Mouse (Mus musculus): ENCODE data around the gene Pik3c2g. TPM values are rescaled to one million over a fixed set of nuclear protein-coding genes. Genes with fewer than 3 reads are reported as not detected.

Pik3c2g gene
- polyA plus RNA-seq, 1 experiment, result 0.91 TPM

GRCm38 (mm10) chr6:139799541-139800226 lies 212.7 kb downstream of the Pik3c2g start:
- no peaks in the 10 kb centered on the region for H3K4me1 ChIP-seq (ENCODE audit: control insufficient read depth, insufficient read depth, low read length)
- WGBS, result 68% methylated on average over 8 of the region's 8 CpGs
- no peak for DNase-seq
- no peak overlapping the region for H3K4me3 ChIP-seq (replicated peaks; ENCODE audit: extremely low read depth, low read depth, low read length)
- TF ChIP-seq CTCF (IDR thresholded peaks at IDR 0.05; ENCODE audit: insufficient read depth, low read length) (no peak), POLR2A (IDR thresholded peaks at IDR 0.05; ENCODE audit: borderline replicate concordance, extremely low read depth, low read depth, low read length) (no peak)

- TF ChIP-seq POLR2A (IDR thresholded peaks at IDR 0.05; ENCODE audit: borderline replicate concordance, extremely low read depth, low read depth, low read length) (no peak), CTCF (IDR thresholded peaks at IDR 0.05; ENCODE audit: insufficient read depth, low read length) (no peak)
- WGBS, result 68% methylated on average over 8 of the region's 8 CpGs
These were observed 234.9 kb downstream of the Pik3c2g start for GRCm38 (mm10) chr6:139821916-139822315.

GRCm38 (mm10) chr6:139838239-139838638 lies 251.2 kb downstream of the Pik3c2g start:
- WGBS, result 64% methylated on average over 6 of the region's 6 CpGs
- Histone ChIP-seq H3K4me3 (replicated peaks; ENCODE audit: extremely low read depth, low read depth, low read length) (no peak overlapping the region), H3K4me1 (ENCODE audit: control insufficient read depth, insufficient read depth, low read length) (no peaks in the 10 kb centered on the region)
- DNase-seq, result no peak
- TF ChIP-seq POLR2A (IDR thresholded peaks at IDR 0.05; ENCODE audit: borderline replicate concordance, extremely low read depth, low read depth, low read length), result no peak
- no peak for TF ChIP-seq CTCF (IDR thresholded peaks at IDR 0.05; ENCODE audit: insufficient read depth, low read length)

More at GRCm38 (mm10) chr6:139821916-139822315, 234.9 kb downstream of the Pik3c2g start:
- no peak for DNase-seq
- Histone ChIP-seq H3K4me1 (ENCODE audit: control insufficient read depth, insufficient read depth, low read length) (no peaks in the 10 kb centered on the region), H3K4me3 (replicated peaks; ENCODE audit: extremely low read depth, low read depth, low read length) (no peak overlapping the region)

- DNase-seq, result no peak
- WGBS, result 83% methylated on average over 3 of the region's 3 CpGs
- Histone ChIP-seq H3K4me1 (ENCODE audit: control insufficient read depth, insufficient read depth, low read length) (no peaks in the 10 kb centered on the region), H3K4me3 (replicated peaks; ENCODE audit: extremely low read depth, low read depth, low read length) (no peak overlapping the region)
- no peak for TF ChIP-seq CTCF (IDR thresholded peaks at IDR 0.05; ENCODE audit: insufficient read depth, low read length)
These were observed 251.7 kb downstream of the Pik3c2g start for GRCm38 (mm10) chr6:139838713-139839112.

- H3K4me3 ChIP-seq (replicated peaks; ENCODE audit: extremely low read depth, low read depth, low read length), result no peak overlapping the region
- no peaks in the 10 kb centered on the region for H3K4me1 ChIP-seq (ENCODE audit: control insufficient read depth, insufficient read depth, low read length)
- TF ChIP-seq CTCF (IDR thresholded peaks at IDR 0.05; ENCODE audit: insufficient read depth, low read length) (no peak), POLR2A (IDR thresholded peaks at IDR 0.05; ENCODE audit: borderline replicate concordance, extremely low read depth, low read depth, low read length) (no peak)
- DNase-seq, result no peak
- 59% methylated on average over 7 of the region's 7 CpGs for WGBS
These were observed 252.9 kb downstream of the Pik3c2g start for GRCm38 (mm10) chr6:139839907-139840306.

- H3K4me3 ChIP-seq (replicated peaks; ENCODE audit: extremely low read depth, low read depth, low read length), result no peak overlapping the region
- TF ChIP-seq POLR2A (IDR thresholded peaks at IDR 0.05; ENCODE audit: borderline replicate concordance, extremely low read depth, low read depth, low read length) (no peak), CTCF (IDR thresholded peaks at IDR 0.05; ENCODE audit: insufficient read depth, low read length) (no peak)
- DNase-seq, result no peak
- WGBS, result 80% methylated on average over 8 of the region's 8 CpGs
- no peaks in the 10 kb centered on the region for H3K4me1 ChIP-seq (ENCODE audit: control insufficient read depth, insufficient read depth, low read length)
These were observed 254.3 kb downstream of the Pik3c2g start for GRCm38 (mm10) chr6:139841272-139841671.

- Histone ChIP-seq H3K4me1 (ENCODE audit: control insufficient read depth, insufficient read depth, low read length) (no peaks in the 10 kb centered on the region), H3K4me3 (replicated peaks; ENCODE audit: extremely low read depth, low read depth, low read length) (no peak overlapping the region)
- TF ChIP-seq POLR2A (IDR thresholded peaks at IDR 0.05; ENCODE audit: borderline replicate concordance, extremely low read depth, low read depth, low read length) (no peak), CTCF (IDR thresholded peaks at IDR 0.05; ENCODE audit: insufficient read depth, low read length) (no peak)
- no peak for DNase-seq
- WGBS, result 82% methylated on average over 1 of the region's 1 CpGs
These were observed 255.6 kb downstream of the Pik3c2g start for GRCm38 (mm10) chr6:139842626-139843025.

- no peak for TF ChIP-seq CTCF (IDR thresholded peaks at IDR 0.05; ENCODE audit: insufficient read depth, low read length)
- no peak for TF ChIP-seq POLR2A (IDR thresholded peaks at IDR 0.05; ENCODE audit: borderline replicate concordance, extremely low read depth, low read depth, low read length)
- H3K4me3 ChIP-seq (replicated peaks; ENCODE audit: extremely low read depth, low read depth, low read length), result no peak overlapping the region
- no peaks in the 10 kb centered on the region for H3K4me1 ChIP-seq (ENCODE audit: control insufficient read depth, insufficient read depth, low read length)
- WGBS, result 66% methylated on average over 4 of the region's 4 CpGs
- DNase-seq, result no peak
These were observed 256.5 kb downstream of the Pik3c2g start for GRCm38 (mm10) chr6:139843531-139843930.

- Histone ChIP-seq H3K4me1 (ENCODE audit: control insufficient read depth, insufficient read depth, low read length) (no peaks in the 10 kb centered on the region), H3K4me3 (replicated peaks; ENCODE audit: extremely low read depth, low read depth, low read length) (no peak overlapping the region)
- TF ChIP-seq CTCF (IDR thresholded peaks at IDR 0.05; ENCODE audit: insufficient read depth, low read length) (no peak), POLR2A (IDR thresholded peaks at IDR 0.05; ENCODE audit: borderline replicate concordance, extremely low read depth, low read depth, low read length) (no peak)
- WGBS, result 43% methylated on average over 7 of the region's 7 CpGs
- DNase-seq, result no peak
These were observed 260.0 kb downstream of the Pik3c2g start for GRCm38 (mm10) chr6:139846889-139847544.

GRCm38 (mm10) chr6:139849931-139850330 lies 262.9 kb downstream of the Pik3c2g start:
- TF ChIP-seq CTCF (IDR thresholded peaks at IDR 0.05; ENCODE audit: insufficient read depth, low read length), result no peak
- WGBS, result 60% methylated on average over 3 of the region's 3 CpGs
- no peak for DNase-seq
- Histone ChIP-seq H3K4me3 (replicated peaks; ENCODE audit: extremely low read depth, low read depth, low read length) (no peak overlapping the region), H3K4me1 (ENCODE audit: control insufficient read depth, insufficient read depth, low read length) (no peaks in the 10 kb centered on the region)

Data from lung, adult 2 months (tissue).